Comparison of ENCODE assay signal across 8 mouse cellular contexts in the genomic region with DNA sequence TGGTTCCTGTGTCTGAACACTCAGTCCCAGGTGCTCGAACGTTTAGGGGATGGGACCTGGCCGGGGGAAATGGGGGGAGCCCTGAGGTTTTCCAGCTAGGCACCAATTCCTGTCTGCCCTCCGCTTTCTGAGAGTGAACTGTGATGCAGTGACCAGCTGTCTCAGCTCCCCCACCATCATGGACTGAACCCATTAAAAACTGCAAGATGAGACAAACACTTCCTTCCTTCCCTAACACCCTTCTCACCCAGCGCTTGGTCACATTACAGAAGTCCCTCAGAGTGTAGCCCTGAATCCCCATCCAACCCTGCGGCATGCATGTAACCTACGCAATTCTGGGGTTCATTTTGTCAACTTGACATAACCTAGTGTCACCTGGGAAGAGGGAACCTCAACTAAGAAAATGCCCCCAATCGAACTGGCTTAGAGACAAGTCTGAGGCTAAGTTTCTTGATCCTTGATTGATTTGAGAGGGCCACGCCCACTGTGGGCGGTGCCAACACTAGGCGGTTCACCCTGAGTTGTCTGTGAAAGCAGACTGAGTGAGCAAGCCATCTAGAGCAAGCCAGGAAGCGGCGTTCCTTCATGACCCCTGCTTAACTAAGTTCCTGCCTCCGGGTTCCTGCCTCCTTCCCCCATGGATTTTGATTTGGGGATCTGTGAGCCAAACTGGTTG. TPM values are rescaled to one million over a fixed set of nuclear protein-coding genes. Genes with fewer than 3 reads are reported as not detected.
DNase-seq lines count a peak whose midpoint lies in the region; ATAC-seq and TF ChIP-seq lines count a peak whose summit lies in the region.

No protein-coding gene starts in this region.

- TF ChIP-seq CTCF in midbrain, postnatal 0 days (IDR thresholded peaks at IDR 0.05): no peak

- intact Hi-C loops in left cerebral cortex, postnatal 14 days (cut with DNase I): no loop called here

- no peak overlapping the region for H3K4me2 ChIP-seq in neural tube, embryonic 11.5 days (ENCODE audit: low read depth)
- H3K4me2 ChIP-seq in forebrain, embryonic 13.5 days: no peak overlapping the region
- H3K4me2 ChIP-seq in midbrain, postnatal 0 days (ENCODE audit: low read depth, low read length, poor library complexity, severe bottlenecking): no peak overlapping the region

- peak; percentile 14 for DNase-seq in neural tube, embryonic 11.5 days (ENCODE audit: low spot score)
- DNase-seq in neural tube, embryonic 10.5 days (ENCODE audit: extremely low spot score, low spot score): no peak
- DNase-seq in limb, embryonic 10.5 days (ENCODE audit: low spot score): no peak
- DNase-seq in midbrain, postnatal 0 days (ENCODE audit: low spot score): no peak
- no peak for DNase-seq in left cerebral cortex, postnatal 14 days (ENCODE audit: low spot score in 2 of 2)
- no peak for DNase-seq in layer of hippocampus, adult 18-20 months (ENCODE audit: low spot score in 2 of 2)
- no peak for DNase-seq in cerebellum, adult 11 months

- no peak overlapping the region for H3K9ac ChIP-seq in neural tube, embryonic 11.5 days (ENCODE audit: low read length)
- H3K9ac ChIP-seq in forebrain, embryonic 13.5 days: peak overlapping the region; percentile 8; the same call in 1 of the 2 replicates
- H3K9ac ChIP-seq in midbrain, postnatal 0 days (replicated peaks; ENCODE audit: low read length, poor library complexity, severe bottlenecking): peak overlapping the region; percentile 46; the same call in 1 of the 2 replicates

- H3K4me3 ChIP-seq in neural tube, embryonic 11.5 days (ENCODE audit: low read depth, low read length): no peak overlapping the region
- no peak overlapping the region for H3K4me3 ChIP-seq in forebrain, embryonic 13.5 days
- H3K4me3 ChIP-seq in limb, embryonic 10.5 days: no peak overlapping the region
- H3K4me3 ChIP-seq in midbrain, postnatal 0 days (ENCODE audit: low read depth, low read length): no peak overlapping the region

- ATAC-seq in neural tube, embryonic 11.5 days (ENCODE audit: insufficient read depth, low FRiP score, low TSS enrichment): no peak
- ATAC-seq in forebrain, embryonic 13.5 days: no peak
- no peak for ATAC-seq in midbrain, postnatal 0 days (ENCODE audit: low FRiP score)

- H3K9me3 ChIP-seq in neural tube, embryonic 11.5 days (ENCODE audit: control insufficient read depth, low read length): no peaks in the 10 kb centered on the region
- H3K9me3 ChIP-seq in forebrain, embryonic 13.5 days (replicated peaks): no peaks in the 10 kb centered on the region
- H3K9me3 ChIP-seq in limb, embryonic 10.5 days (replicated peaks): no peaks in the 10 kb centered on the region
- no peaks in the 10 kb centered on the region for H3K9me3 ChIP-seq in midbrain, postnatal 0 days (ENCODE audit: low read length)

- WGBS in neural tube, embryonic 11.5 days: 53% methylated on average over 14 of the region's 14 CpGs
- 48% methylated on average over 14 of the region's 14 CpGs for WGBS in forebrain, embryonic 13.5 days
- 55% methylated on average over 14 of the region's 14 CpGs for WGBS in limb, embryonic 10.5 days
- WGBS in midbrain, postnatal 0 days: 52% methylated on average over 14 of the region's 14 CpGs

- H3K27ac ChIP-seq in neural tube, embryonic 11.5 days (ENCODE audit: low read depth, low read length): peak overlapping the region; percentile 56
- peak overlapping the region; percentile 55 for H3K27ac ChIP-seq in forebrain, embryonic 13.5 days
- peak overlapping the region; percentile 68; the same call in 1 of the 2 replicates for H3K27ac ChIP-seq in limb, embryonic 10.5 days
- H3K27ac ChIP-seq in midbrain, postnatal 0 days (ENCODE audit: low read depth, low read length): no peak overlapping the region

- no peaks in the 10 kb centered on the region for H3K36me3 ChIP-seq in neural tube, embryonic 11.5 days (ENCODE audit: control insufficient read depth, insufficient read depth, low read length)
- H3K36me3 ChIP-seq in forebrain, embryonic 13.5 days (ENCODE audit: poor library complexity, severe bottlenecking): no peaks in the 10 kb centered on the region
- no peaks in the 10 kb centered on the region; the same call in 1 of the 2 replicates for H3K36me3 ChIP-seq in limb, embryonic 10.5 days
- no peaks in the 10 kb centered on the region for H3K36me3 ChIP-seq in midbrain, postnatal 0 days (ENCODE audit: insufficient read depth, low read length)

- no peaks in the 10 kb centered on the region for H3K27me3 ChIP-seq in neural tube, embryonic 11.5 days (ENCODE audit: control insufficient read depth, insufficient read depth, low read length)
- no peaks in the 10 kb centered on the region for H3K27me3 ChIP-seq in forebrain, embryonic 13.5 days
- H3K27me3 ChIP-seq in limb, embryonic 10.5 days (ENCODE audit: low read depth, poor library complexity, severe bottlenecking): no peaks in the 10 kb centered on the region
- H3K27me3 ChIP-seq in midbrain, postnatal 0 days (ENCODE audit: insufficient read depth, low read length): no peaks in the 10 kb centered on the region

- peaks cover 72% of the 10 kb centered on the region for H3K4me1 ChIP-seq in neural tube, embryonic 11.5 days (ENCODE audit: control insufficient read depth, insufficient read depth, low read length)
- peaks cover 100% of the 10 kb centered on the region for H3K4me1 ChIP-seq in forebrain, embryonic 13.5 days
- H3K4me1 ChIP-seq in limb, embryonic 10.5 days: peaks cover 88% of the 10 kb centered on the region
- H3K4me1 ChIP-seq in midbrain, postnatal 0 days (ENCODE audit: insufficient read depth, low read length): peaks cover 50% of the 10 kb centered on the region

RNA-seq across cellular contexts. Expression of gene Ncor2, which starts 41.9 kb away (rescaled TPM):
- 23.6 and 24.3 TPM in 2 replicates for polyA plus RNA-seq in neural tube, embryonic 11.5 days (2014; fragmentation: Nextera tagmentation; extraction: Ambion mirVana)
- polyA plus RNA-seq in forebrain, embryonic 13.5 days (2015; fragmentation: Nextera tagmentation; extraction: Ambion mirVana): 25.6 and 27.3 TPM in 2 replicates
- 22.4 and 26.8 TPM in 2 replicates for polyA plus RNA-seq in limb, embryonic 10.5 days (2016; fragmentation: Nextera tagmentation; extraction: Ambion mirVana)
- total RNA-seq in midbrain, postnatal 0 days (2014; rRNA removed): 22.8 and 37.8 TPM in 2 replicates
- 15.5 and 17.8 TPM in 2 replicates for polyA plus RNA-seq in midbrain, postnatal 0 days (2015; fragmentation: Nextera tagmentation; extraction: Ambion mirVana)
- total RNA-seq in left cerebral cortex, postnatal 14 days (2021): 100 to 1,000 TPM; 171 to 175 TPM
- total RNA-seq in layer of hippocampus, adult 18-20 months (2021): 100 to 1,000 TPM; 291 to 298 TPM
